27 mouse cellular contexts compared by ENCODE assay signal in the genomic region with DNA sequence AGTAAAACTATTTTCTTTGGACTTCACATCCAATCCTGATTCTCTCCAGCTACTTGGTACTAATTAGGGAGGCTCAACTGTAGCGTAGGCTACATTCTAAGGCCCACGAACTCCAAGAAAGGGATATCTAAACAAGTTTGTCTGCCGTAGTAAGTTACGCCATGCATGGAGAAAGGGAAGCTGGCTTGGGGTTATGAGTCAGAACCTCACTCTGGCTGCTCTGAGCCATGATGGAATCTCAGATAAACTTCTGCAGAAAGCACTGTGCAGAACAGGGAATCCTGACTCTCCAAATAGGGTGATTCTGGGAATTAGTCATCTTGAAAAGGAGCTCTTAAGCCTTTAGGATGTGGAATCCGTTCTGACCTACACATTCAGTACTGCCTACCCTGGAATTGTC.
A peak's percentile ranks its signal among the peaks of the same experiment; 100 is the strongest.
DNase-seq lines count a peak whose midpoint lies in the region; ATAC-seq lines count a peak whose summit lies in the region.
"Had no signal": no experiment of that assay in that cellular context is flagged by ENCODE, and none has a peak within 500 bp of the region (broad histone marks: within the 10 kb centered on the region; RNA-seq: fewer than 3 reads in every experiment).

No protein-coding gene starts in this region.

- H3K27ac ChIP-seq in hindbrain, embryonic 10.5 days, result no peak overlapping the region
- no peak overlapping the region for H3K27ac ChIP-seq in midbrain, embryonic 14.5 days (replicated peaks; ENCODE audit: low read depth, low read length)
- H3K27ac ChIP-seq: embryonic facial prominence, embryonic 15.5 days; hindbrain, embryonic 14.5 days; left cerebral cortex, adult 2 months; limb, embryonic 12.5 days; liver, embryonic 15.5 days; midbrain, embryonic 15.5 days had no signal

- no peak overlapping the region for H3K4me2 ChIP-seq in midbrain, embryonic 14.5 days (ENCODE audit: low read length)
- H3K4me2 ChIP-seq: embryonic facial prominence, embryonic 15.5 days; heart, embryonic 11.5 days; hindbrain, embryonic 14.5 days; limb, embryonic 12.5 days; liver, embryonic 15.5 days; lung, embryonic 14.5 days; midbrain, embryonic 15.5 days had no signal

- WGBS in hindbrain, embryonic 10.5 days, result 85% methylated on average over 5 of the region's 5 CpGs
- 93% methylated on average over 5 of the region's 5 CpGs for WGBS in midbrain, embryonic 14.5 days

- H3K9me3 ChIP-seq in hindbrain, embryonic 10.5 days, result no peaks in the 10 kb centered on the region
- no peaks in the 10 kb centered on the region for H3K9me3 ChIP-seq in midbrain, embryonic 14.5 days (ENCODE audit: control insufficient read depth, low read length)
- H3K9me3 ChIP-seq: embryonic facial prominence, embryonic 15.5 days; limb, embryonic 12.5 days; liver, embryonic 15.5 days; midbrain, embryonic 15.5 days had no signal

- no peak overlapping the region for H3K4me3 ChIP-seq in hindbrain, embryonic 10.5 days
- H3K4me3 ChIP-seq in midbrain, embryonic 14.5 days (replicated peaks; ENCODE audit: low read depth, low read length), result no peak overlapping the region
- H3K4me3 ChIP-seq: embryonic facial prominence, embryonic 15.5 days; left cerebral cortex, adult 2 months; limb, embryonic 12.5 days; liver, embryonic 15.5 days; midbrain, embryonic 15.5 days had no signal

- ATAC-seq in midbrain, embryonic 14.5 days (ENCODE audit: low FRiP score, low TSS enrichment), result no peak
- ATAC-seq: forebrain, embryonic 14.5 days; intestine, postnatal 0 days; midbrain, embryonic 15.5 days had no signal

- H3K27me3 ChIP-seq in hindbrain, embryonic 10.5 days (ENCODE audit: insufficient read depth, poor library complexity, severe bottlenecking), result no peaks in the 10 kb centered on the region
- no peaks in the 10 kb centered on the region for H3K27me3 ChIP-seq in midbrain, embryonic 14.5 days (ENCODE audit: control insufficient read depth, insufficient read depth, low read length)
- H3K27me3 ChIP-seq: embryonic facial prominence, embryonic 15.5 days; limb, embryonic 12.5 days; liver, embryonic 15.5 days; midbrain, embryonic 15.5 days had no signal

- DNase-seq in 3134 (ENCODE audit: extremely low read depth, insufficient read length, low spot score) (peak; percentile 12), 3T3-L1 (ENCODE audit: low read depth, low spot score) (peak; percentile 67), NIH3T3 (ENCODE audit: low read depth) (peak; percentile 64)
- DNase-seq in fibroblast of lung, adult 2 months (ENCODE audit: low read depth), result peak; percentile 44
- DNase-seq in hindbrain, embryonic 10.5 days (ENCODE audit: low spot score), result no peak
- no peak for DNase-seq in midbrain, embryonic 14.5 days
- no peak for DNase-seq in right cerebral cortex, postnatal 36 days (ENCODE audit: low spot score in 2 of 2)
- DNase-seq: adrenal gland, postnatal 36 days; cerebellum, adult 11 months; cerebellum, adult 9-10 months; embryo, embryonic 11 days; gastrocnemius, postnatal 36 days; heart, adult 18-20 months; heart, postnatal 36 days; kidney, postnatal 25 days; lung, embryonic 14.5 days; lung, postnatal 14 days; right cerebral cortex, postnatal 4 days had no signal

- no peaks in the 10 kb centered on the region for H3K4me1 ChIP-seq in hindbrain, embryonic 10.5 days (replicated peaks)
- no peaks in the 10 kb centered on the region for H3K4me1 ChIP-seq in midbrain, embryonic 14.5 days (ENCODE audit: control insufficient read depth, insufficient read depth, low read length)
- H3K4me1 ChIP-seq: liver, embryonic 15.5 days; midbrain, embryonic 15.5 days had no signal

- H3K36me3 ChIP-seq in hindbrain, embryonic 10.5 days, result peaks cover 3% of the 10 kb centered on the region; the same call in 1 of the 2 replicates
- H3K36me3 ChIP-seq in midbrain, embryonic 14.5 days (ENCODE audit: control insufficient read depth, insufficient read depth, low read length), result no peaks in the 10 kb centered on the region
- H3K36me3 ChIP-seq: liver, embryonic 15.5 days; midbrain, embryonic 15.5 days had no signal

- H3K9ac ChIP-seq in midbrain, embryonic 14.5 days (replicated peaks; ENCODE audit: low read length), result no peak overlapping the region
- H3K9ac ChIP-seq: embryonic facial prominence, embryonic 15.5 days; hindbrain, embryonic 14.5 days; limb, embryonic 12.5 days; liver, embryonic 15.5 days; lung, embryonic 14.5 days; midbrain, embryonic 15.5 days had no signal

Comparison
In these comparisons a context has a peak if more than half of its experiments do, and no peak if none do; other contexts are left out.
1. DNase-seq: peak in 3134 (single experiment), 3T3-L1 (single experiment), NIH3T3 (single experiment) and fibroblast of lung, adult 2 months (single experiment); none in hindbrain, embryonic 10.5 days (single experiment), midbrain, embryonic 14.5 days (single experiment) and right cerebral cortex, postnatal 36 days (0 of 2).